Mouse (Mus musculus): ENCODE data around the gene Eif2ak4.
A peak's percentile ranks its signal among the peaks of the same experiment; 100 is the strongest.

The Eif2ak4 gene

GRCm38 (mm10) chr2:118466601-118467000, 78.2 kb downstream of the Eif2ak4 start:
- DNase-seq, result no peak

GRCm38 (mm10) chr2:118468354-118468753, 79.9 kb downstream of the Eif2ak4 start:
- DNase-seq, result no peak

- DNase-seq, result no peak
These were observed 90.6 kb downstream of the Eif2ak4 start for GRCm38 (mm10) chr2:118478833-118479549.

- DNase-seq, result peak; percentile 89
These were observed 91.1 kb downstream of the Eif2ak4 start, which contains the start of gene Srp14 for GRCm38 (mm10) chr2:118479550-118479909. Gene Srp14, minus strand, starts transcription at chr2:118479711.

GRCm38 (mm10) chr2:118480886-118481285, 92.5 kb downstream of the Eif2ak4 start:
- no peak for DNase-seq

- no peak for DNase-seq
These were observed 94.6 kb downstream of the Eif2ak4 start for GRCm38 (mm10) chr2:118483032-118483431.

GRCm38 (mm10) chr2:118484386-118484898, 96.0 kb downstream of the Eif2ak4 start:
- DNase-seq, result no peak

GRCm38 (mm10) chr2:118485415-118485814, 97.0 kb downstream of the Eif2ak4 start:
- DNase-seq, result no peak

- DNase-seq, result peak; percentile 70
These were observed 98.5 kb downstream of the Eif2ak4 start for GRCm38 (mm10) chr2:118486933-118487332.

GRCm38 (mm10) chr2:118487806-118488205, 99.4 kb downstream of the Eif2ak4 start:
- no peak for DNase-seq

GRCm38 (mm10) chr2:118490241-118491091, 102.0 kb downstream of the Eif2ak4 start:
- DNase-seq, result no peak

GRCm38 (mm10) chr2:118491281-118491731, 102.9 kb downstream of the Eif2ak4 start:
- DNase-seq, result no peak

- DNase-seq, result no peak
These were observed 103.5 kb downstream of the Eif2ak4 start for GRCm38 (mm10) chr2:118491741-118492395.

- DNase-seq, result no peak
These were observed 106.6 kb downstream of the Eif2ak4 start for GRCm38 (mm10) chr2:118495024-118495423.

GRCm38 (mm10) chr2:118497890-118498289, 109.5 kb downstream of the Eif2ak4 start:
- no peak for DNase-seq

GRCm38 (mm10) chr2:118498476-118498875, 110.1 kb downstream of the Eif2ak4 start:
- no peak for DNase-seq

GRCm38 (mm10) chr2:118499135-118499961, 110.9 kb downstream of the Eif2ak4 start:
- DNase-seq, result no peak

GRCm38 (mm10) chr2:118500191-118500590, 111.8 kb downstream of the Eif2ak4 start:
- DNase-seq, result no peak

- no peak for DNase-seq
These were observed 118.7 kb downstream of the Eif2ak4 start for GRCm38 (mm10) chr2:118507126-118507525.

- DNase-seq, result no peak
These were observed 121.4 kb downstream of the Eif2ak4 start for GRCm38 (mm10) chr2:118509688-118510446.
